Mouse (Mus musculus): Measurements from ENCODE around the gene Mtmr14.

Gene Mtmr14

DNA sequence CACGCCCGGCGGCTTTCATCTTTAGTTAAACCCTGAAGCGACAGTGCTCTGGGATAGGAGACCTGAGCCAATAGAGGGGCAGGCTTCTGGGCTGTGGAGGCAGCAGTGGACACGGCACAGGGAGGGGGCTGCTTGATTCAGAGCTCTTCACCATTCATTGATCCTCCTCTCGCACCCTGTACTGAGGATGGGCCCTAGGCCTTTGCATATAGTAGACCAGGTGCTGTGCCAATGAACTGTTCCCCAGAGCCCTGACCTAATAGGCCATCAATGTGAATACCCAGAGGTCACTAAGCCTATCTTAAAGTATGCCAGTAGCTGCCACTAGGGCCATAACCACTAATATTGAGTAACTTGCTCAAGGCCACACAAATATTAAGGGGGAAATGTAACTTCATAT, 44.0 kb downstream of the Mtmr14 start:
- DNase-seq (ENCODE audit: low spot score in 2 of 2), result no peak

DNA sequence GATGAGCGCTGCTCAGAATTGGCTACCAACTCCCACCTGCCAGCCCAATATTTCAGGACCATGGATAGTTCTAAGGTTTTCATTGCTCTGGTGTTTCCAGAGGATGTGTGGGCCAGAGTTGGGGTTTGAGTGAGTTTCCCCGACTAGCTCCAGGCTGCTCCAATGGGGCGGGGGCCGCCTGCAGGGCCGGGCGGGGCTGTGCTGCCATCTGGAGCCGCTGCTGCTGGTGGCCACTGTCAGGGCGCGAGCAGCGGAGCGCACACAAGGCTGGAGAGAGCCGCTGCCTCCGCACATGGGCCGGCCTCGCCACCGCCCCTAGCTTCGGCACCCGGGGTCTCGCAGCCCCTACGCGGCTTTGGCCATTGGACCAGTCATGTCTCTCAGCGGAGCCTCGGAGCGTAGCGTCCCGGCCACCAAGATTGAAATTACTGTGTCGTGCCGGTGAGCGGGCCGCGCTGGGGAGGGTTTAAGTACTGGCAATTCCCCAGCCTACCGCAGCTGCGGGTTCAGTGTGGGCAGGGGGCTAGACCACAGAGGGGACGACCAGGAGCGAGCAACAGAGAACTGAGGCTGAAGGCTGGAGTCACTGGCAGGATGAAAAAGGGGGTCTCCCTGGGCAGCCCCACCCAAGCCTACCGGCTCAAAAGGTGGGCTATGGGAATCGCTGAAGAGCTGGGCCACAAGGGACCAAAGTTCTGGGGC, 44.6 kb downstream of the Mtmr14 start, which contains the start of gene Cpne9:
Gene Cpne9, plus strand, starts transcription at position 207 of the 702 bp plus-strand sequence.
- DNase-seq (ENCODE audit: low spot score in 2 of 2), result peak in 1 of 2 experiments; percentile 38

DNA sequence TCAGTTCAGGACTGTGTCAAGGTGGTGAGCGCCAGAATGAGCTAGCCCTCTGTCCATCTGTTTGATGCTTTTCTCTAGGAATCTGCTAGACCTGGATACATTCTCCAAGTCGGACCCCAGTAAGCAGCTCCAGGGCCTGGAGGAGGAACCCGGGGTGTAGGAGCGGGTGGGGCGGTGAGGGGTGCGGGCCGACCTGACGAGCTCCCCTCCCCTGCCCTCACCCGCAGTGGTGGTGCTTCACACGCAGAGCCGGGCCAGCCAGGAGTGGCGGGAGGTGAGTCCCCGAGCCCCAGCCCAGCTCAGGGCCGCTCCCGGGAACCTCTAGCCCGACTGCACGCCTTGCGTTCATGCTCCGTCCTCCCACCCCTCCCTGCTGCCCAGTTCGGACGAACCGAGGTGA, 45.3 kb downstream of the Mtmr14 start:
- DNase-seq (ENCODE audit: low spot score in 2 of 2), result no peak

DNA sequence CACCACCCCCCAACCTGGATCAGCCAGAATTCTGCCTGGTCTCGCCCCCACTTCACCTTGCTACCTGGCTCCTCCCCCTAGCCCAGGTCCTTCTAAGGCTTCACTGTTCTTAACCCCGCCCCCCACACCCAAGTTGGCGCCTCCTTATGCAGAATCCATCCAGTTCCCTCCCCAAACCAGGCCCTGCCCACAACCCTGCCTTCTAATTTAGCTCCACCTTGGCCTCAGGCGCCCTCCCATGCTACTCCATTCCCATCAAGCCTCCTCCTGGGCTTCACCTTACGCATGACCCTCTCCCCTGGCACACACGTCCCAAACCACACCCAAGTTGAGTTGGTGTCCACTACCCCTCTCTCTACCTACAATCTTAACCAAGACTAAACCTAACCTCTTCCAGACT, 45.9 kb downstream of the Mtmr14 start:
- DNase-seq (ENCODE audit: low spot score in 2 of 2), result no peak

DNA sequence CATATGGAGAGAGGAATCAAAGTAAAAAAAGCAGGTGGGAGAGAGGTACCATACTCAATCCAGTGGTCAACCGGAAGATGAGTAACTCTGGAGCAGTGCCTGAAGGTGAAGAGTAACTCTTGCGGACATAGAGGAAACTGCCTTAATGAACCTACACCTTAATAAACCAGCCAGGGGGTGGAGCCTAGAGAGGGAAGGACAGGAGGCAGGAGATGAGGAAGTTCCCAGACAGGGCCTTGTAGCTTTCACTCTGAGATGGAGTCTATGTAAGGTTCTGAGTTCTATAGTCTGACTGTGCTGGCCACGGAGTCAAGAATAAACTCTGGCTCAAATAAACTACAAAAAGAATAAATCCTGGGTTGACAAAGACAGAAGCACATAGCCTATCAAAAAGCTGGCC, 47.3 kb downstream of the Mtmr14 start:
- no peak for DNase-seq (ENCODE audit: low spot score in 2 of 2)

DNA sequence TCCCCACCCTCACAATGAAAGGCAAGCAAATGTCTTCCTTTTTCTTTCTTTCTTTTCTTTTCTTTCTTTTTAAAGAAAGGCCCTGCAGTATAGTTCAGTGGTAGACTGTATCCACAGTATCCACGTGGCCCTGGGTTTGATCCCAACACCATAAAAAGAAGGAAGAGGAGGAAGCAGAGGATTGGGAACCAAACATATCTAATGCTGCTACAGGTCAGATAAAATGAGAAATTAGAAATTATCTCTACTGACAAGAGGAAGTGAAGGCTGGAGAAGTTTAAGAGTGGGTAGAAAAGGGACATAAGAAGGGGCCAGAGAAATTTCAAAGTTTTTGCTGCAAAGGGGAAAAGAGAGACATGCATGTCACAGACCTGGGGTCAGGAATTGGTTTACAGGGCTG, 48.7 kb downstream of the Mtmr14 start:
- no peak for DNase-seq (ENCODE audit: low spot score in 2 of 2)

DNA sequence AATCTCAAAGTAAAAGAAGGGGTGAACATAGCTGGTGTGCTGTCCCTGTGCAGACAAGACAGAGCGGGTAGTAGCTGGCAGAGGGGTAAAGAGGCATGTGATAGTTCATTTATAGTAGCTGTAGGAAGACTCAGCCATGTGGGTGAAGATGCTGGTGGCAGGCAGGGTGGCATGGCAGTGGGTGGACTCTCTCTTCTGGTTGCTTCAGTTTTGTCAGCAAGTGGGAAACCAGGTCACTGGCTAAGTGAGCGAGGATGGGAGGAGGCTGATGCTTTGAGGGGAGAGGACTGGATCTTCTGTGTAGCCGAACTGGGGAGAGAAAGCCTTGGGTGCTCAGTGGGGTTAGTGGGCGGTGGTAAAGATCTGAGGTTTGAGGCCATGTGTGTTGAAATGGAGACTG, 49.6 kb downstream of the Mtmr14 start:
- DNase-seq (ENCODE audit: low spot score in 2 of 2), result no peak

DNA sequence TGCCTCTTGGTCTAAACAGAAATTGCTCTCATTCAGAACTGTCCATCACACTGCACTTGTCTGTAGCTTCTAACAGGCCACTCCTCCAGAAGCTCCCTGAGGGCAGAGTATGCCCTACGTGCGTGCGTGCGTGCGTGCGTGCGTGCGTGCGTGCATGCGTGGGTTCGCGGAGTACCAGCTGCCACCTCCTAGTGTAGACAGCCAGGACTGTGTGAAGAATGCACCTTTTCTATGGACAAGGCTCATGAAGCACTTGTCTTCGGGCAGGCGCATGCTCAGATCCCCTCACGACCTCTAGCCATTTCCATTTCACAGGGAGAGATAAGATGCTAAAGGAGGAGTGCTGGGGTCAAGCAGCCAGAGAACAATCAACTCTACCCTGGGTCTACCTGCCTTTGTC, 51.7 kb downstream of the Mtmr14 start:
- no peak for DNase-seq (ENCODE audit: low spot score in 2 of 2)

DNA sequence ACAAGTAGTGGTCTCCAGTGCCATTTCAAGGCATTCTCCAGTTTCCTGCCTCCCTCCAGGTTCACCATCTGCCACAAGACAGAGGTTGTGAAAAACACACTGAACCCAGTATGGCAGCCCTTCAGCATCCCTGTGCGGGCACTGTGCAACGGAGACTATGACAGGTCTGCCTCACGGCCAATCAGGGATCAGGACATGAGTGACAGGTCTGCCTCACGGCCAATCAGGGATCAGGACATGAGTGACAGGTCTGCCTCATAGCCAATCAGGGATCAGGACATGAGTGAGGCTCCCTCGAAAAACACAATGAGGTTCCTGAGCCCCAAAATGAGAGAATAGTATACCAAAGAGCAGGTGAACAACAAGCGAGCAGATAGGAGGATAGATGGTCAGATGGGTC, 52.7 kb downstream of the Mtmr14 start:
- no peak for DNase-seq (ENCODE audit: low spot score in 2 of 2)

DNA sequence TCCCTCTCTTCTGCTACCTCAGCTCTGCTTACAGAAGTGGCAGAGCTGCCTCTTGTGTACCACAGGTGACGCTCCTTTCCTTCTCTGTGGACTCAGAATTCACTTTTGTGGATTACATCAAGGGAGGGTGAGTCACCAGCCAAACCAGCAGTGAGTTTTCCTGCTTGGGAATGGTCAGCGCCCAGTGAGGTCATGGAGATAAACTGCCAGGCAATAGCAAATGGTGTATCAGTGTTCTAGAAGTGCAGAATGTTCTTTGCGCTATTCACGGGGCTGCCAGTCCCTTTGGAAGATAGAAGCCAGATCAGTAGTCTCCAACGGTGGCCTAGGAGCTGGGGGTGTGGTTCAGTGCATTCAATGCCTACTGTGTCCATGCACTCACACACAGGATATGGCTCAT, 55.3 kb downstream of the Mtmr14 start:
- no peak for DNase-seq (ENCODE audit: low spot score in 2 of 2)

DNA sequence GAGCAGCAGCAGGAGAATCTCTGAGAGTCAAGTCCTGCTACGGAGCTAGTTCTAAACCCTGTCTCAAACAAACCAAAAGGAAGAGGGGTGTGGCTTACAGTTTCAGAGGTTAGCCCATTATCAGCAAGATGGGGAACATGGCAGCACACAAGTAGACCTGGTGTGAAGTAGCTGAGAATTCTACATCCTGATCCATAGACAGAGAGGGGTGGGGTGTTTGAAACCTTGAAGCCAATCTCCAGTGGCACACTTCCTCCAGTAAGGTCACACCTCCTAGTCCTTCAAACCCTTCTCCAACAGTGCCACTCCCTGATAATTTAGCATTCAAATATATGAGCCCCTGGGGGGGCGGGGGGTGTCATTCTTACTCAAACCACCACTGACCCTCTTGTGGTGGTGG, 58.4 kb downstream of the Mtmr14 start:
- DNase-seq (ENCODE audit: low spot score in 2 of 2), result no peak

DNA sequence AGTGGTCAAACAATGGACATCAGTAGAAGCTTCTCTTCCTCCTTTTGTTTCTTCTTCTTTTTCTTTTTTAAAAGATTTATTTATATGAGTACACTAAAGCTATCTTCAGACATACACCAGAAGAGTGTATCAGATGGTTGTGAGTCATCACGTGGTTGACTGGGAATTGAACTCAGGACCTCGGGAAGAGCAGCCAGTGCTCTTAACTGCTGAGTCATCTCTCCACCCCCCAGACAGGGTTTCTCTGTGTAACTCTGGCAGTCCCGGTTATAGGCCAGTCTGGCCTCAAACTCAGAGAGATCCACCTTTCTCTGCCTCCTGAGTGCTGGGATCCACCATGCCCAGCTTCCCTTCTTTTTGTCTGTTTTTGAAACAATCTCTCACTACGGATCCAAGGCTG, 59.0 kb downstream of the Mtmr14 start:
- DNase-seq (ENCODE audit: low spot score in 2 of 2), result no peak

DNA sequence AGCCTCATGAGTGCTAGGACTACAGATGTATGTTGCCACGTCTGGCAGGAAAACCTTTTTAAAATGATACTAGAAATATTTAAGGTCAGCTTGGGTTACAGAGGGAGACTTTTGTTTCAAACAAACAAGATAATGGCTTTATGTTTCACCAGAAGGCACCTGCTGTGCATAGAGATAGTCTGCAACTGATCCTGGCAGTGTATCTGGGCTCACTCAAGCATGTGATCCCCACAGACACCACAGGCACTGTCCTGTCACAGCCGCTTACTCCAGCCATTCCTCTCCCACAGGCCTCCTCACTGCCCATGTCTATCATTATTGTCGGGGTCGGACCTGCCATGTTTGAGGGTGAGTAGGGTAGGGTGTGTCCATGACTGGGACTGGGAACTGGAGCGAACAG, 63.7 kb downstream of the Mtmr14 start:
- DNase-seq (ENCODE audit: low spot score in 2 of 2), result no peak

DNA sequence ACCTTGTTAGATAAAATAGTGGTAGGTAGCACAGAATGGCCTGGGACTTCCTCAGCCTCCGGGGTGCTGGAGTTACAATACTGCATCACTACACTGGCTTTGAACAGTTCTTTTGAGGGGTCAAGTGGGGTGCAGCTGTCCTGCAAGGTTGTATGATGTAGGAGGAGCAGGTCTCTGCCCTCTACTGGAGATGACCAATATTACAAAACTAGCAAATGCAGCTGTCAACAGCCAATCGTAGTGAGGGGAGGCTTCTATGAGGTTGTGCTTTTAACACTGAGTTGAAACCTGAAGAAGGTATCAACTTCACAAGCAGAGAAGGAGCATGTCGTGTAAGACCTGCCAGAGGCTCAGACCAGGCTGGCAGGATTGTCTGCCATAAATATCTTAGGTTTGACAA, 64.6 kb downstream of the Mtmr14 start:
- DNase-seq (ENCODE audit: low spot score in 2 of 2), result no peak

DNA sequence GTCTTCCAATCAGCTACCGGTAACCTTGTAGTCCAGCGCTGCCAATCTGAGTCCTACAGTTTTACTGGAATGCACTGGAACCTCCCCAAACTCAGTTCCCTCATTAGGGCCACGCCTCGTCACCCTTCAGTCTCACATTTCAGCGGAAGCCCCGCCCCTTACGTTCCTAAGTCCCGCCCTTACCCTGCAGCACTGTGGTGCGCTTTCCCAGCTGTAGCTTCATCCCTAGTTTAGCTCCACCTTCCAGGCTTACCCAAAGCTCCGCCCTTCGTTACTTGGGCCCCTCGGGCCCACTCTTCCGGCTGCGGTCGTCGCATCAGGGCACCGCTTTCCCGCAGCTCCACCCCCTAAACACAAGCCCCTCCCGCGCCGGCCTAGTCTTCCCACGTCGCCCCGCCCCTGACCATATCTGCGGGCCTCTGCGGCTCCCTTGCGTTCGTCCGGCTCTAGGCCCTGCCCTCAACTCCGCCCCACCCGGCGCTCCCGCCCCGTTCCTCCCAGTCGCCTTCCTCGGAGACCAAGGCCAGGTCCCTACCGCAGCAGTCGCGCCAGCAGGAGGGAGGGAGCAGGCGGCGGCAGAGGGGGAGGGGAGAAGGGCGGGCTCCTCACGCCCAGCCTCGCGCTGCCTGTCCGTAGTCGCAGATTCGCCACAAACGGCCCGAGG, 68.8 kb downstream of the Mtmr14 start:
- peak; percentile 98 to 99 for DNase-seq (ENCODE audit: low spot score in 2 of 2)

DNA sequence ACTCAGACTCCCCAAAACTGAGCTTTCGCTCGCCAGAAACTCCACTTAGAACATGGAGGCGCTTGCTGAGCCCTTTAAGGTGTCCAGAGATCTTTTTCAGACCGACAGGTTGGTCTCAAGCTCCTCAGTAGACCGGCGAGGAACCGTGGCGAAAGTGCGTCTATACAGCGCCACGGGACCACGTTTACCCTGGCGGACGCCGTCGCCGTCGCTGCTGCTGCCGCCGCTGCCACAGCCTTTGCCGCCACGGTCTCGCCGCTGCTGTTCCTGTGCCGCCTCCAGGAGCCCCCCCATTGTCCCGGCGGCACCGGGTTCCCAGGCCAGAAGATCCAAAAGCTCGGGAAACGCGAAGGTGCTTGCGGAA, 69.3 kb downstream of the Mtmr14 start, which contains the start of gene Brpf1:
Gene Brpf1, plus strand, starts transcription at position 152 of the 364 bp plus-strand sequence.
- DNase-seq (ENCODE audit: low spot score in 2 of 2), result no peak

DNA sequence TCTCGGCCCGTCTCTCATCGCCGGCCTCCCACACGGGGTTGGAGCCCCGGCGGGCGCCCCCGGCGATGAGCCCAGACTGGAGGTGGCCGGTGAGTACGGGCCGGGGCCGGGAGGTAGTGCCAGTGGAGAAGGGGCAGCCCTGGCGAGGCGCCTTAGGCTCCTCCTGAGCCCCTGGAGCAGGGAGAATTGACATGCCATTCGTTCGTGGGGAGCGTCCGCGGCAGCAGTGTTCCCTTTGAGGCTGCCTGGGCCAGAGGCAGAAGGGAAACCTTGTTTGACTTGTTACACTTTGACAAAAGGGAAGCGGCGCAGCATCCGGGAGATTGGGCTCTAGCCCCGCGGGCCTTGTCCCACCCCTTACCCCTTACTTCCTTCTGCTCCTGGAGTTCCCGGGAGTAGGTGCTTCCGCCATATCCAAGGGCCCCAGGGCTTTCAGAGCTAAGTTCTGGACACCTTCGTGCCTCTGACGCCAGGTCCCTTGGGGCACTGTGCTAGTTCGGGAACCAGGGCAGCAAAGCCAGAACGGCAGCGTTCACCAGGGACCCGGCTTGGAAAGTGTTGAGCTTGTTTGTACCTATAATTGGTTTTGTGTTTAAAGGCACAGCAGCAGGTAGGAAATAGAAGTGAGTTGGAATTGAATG, 70.0 kb downstream of the Mtmr14 start:
- peak; percentile 26 to 49 for DNase-seq (ENCODE audit: low spot score in 2 of 2)

DNA sequence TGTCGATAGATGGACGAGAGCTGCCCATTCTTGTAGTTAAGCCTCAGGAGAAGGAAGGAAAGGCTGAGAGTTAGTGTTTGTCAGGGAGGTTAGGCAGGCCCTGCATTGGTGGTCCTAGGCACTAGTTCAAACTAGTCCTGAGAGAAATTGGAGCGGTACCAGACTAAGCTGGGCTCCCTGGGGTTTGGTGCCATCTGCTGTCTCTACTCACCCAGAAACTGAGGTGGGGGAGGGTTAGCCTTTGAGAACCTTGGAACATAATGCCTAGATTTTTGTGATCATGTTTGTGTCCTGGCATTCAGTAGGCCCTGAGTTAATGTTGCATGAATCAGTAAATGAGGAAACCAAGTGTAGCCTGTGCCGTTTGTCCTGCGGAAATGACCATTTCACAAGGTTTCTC, 70.5 kb downstream of the Mtmr14 start:
- peak in 1 of 2 experiments; percentile 36 for DNase-seq (ENCODE audit: low spot score in 2 of 2)

DNA sequence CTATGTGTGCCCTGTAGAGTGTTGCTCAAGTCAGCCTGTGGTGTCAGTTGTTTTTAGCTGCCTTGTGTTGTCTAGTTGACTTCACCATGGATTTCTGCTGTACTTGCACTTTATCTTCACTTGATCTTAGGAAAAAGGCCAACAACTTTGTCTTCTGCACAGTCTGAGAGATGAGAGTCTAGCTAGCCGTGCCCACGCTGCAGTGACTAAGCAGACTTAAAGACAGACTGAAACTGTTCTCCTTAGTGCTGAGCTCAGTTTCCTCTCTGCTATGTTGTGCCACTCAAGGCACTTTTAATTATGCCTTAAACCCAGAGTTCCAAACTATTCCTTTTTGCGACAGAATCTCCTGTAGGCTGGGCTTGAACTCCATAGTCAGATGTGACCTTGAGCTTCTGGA, 78.3 kb downstream of the Mtmr14 start:
- DNase-seq (ENCODE audit: low spot score in 2 of 2), result no peak

DNA sequence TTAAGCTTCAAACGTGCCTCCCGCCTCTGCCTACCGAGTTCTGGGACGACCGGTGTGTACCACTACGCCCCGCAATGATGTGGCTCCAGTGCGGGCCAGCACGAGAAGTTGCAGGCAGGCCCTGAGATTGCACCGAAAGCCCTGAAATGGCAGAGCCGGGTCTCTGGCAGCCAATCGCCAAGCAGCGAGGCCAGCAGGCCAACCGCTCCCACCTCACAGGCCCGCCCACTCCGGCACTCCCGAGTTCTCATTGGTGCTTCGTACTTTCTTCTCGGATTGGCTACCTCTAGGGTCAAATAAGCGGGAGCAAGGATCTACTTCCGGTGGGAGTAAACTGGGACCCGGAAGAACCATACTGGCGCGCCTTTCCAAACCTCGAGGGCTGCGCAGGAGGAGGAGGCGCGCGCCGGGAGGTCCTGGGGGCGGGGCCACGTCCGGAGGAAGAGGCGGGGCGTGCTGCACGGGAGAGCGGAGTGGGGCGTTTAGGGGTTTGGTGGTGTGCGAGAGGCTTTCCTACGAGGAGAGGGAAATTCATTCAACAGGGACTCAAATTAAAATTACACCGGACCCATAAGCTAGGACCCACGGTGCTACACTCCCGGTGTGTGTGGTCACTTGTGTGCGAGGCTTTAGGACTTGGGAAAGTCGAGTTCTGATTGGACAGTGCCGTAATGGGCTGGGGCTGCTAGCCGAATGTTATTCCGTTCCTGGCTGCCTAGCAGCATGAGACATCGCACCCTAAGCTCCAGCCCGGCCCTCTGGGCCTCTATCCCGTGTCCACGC, 89.1 kb downstream of the Mtmr14 start, which contains the start of gene Ogg1:
Gene Ogg1, plus strand, starts transcription at position 440 of the 783 bp plus-strand sequence.
- peak; percentile 98 to 99 for DNase-seq (ENCODE audit: low spot score in 2 of 2)

DNA sequence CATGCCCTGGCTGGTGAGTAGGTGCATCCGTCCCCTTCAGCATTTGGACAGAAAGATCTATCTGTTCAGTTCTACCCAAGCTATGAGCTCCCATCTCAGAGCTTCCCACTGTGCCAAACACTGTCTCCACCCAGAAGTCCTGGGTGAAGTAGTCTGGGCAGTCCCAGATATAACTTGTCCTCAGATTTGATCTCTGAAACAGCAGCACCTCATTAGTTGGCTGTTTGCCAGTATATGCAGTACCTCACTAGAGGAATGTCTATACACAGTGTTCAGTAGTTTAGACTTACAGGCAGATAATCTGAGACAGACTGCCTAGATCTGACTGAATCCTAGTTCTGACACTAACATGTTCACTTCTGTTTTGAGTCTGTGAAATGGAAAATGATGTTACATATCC, 91.8 kb downstream of the Mtmr14 start:
- no peak for DNase-seq (ENCODE audit: low spot score in 2 of 2)

DNA sequence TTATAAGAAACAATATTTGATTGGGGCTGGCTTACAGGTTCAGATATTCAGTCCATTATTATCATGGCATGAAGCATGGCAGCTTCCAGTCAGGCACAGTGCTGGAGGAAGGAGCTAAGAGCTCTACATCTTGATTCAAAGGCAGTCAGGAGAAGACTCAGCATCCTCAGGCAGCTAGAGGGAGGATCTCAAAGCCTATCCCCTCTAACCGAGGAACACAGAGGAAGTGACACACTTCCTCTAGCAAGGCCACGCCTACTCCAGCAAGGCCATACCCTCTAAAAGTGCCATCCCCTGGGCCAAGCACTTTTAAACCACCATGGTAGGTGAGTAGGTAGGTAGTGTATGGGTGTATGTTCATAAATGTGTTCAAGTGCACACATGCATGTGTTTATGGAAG, 92.9 kb downstream of the Mtmr14 start:
- no peak for DNase-seq (ENCODE audit: low spot score in 2 of 2)

Data from frontal cortex, postnatal 14 days (tissue).